Mouse (Mus musculus): ENCODE measurements around the gene Opcml.

DNA sequence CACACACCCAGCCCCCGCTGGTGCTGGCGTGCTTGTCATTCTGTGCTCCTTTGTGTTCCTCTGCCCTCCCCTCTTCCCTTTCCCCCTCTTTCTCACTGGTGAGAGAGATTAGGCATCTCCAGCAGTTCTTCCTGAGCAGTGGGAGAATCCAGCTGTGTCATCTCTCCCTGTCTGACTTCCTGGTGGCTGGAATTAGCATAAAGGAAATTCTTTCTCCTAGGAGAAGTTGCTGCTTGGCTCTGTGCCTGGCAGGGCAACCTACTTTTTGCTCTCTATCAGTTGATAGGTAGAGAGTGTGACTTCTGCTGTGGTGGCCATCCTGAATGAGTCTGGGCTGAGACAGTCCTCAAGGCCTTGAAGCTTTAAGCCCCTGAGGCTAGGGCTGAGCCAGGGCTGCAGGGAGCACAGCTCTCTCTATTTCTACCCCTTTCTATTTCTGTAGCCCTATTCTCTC is 293.7 kb downstream of the Opcml start:
- TF ChIP-seq CTCF (IDR thresholded peaks at IDR 0.05; ENCODE audit: extremely low read depth, insufficient read depth, low read length) (no peak), POLR2A (IDR thresholded peaks at IDR 0.05; ENCODE audit: extremely low read depth, insufficient read depth, low read length) (no peak)

Data from cortical plate, adult 2 months (tissue).